Comparison of ENCODE assay signal across 27 mouse cellular contexts in genomic region chrX:33930216-33930615, GRCm38 (mm10). TPM values are rescaled to one million over a fixed set of nuclear protein-coding genes. Genes with fewer than 3 reads are reported as not detected.
"Had no signal": no experiment of that assay in that cellular context is flagged by ENCODE, and none has a peak within 500 bp of the region (broad histone marks: within the 10 kb centered on the region; RNA-seq: fewer than 3 reads in every experiment).

No protein-coding gene starts in this region.

RNA-seq across cellular contexts. Expression of gene Btbd35f6, which starts 26.1 kb away (rescaled TPM):
- polyA plus RNA-seq: heart, embryonic 10.5 days; heart, embryonic 11.5 days; heart, embryonic 12.5 days; heart, embryonic 13.5 days; heart, embryonic 14.5 days; heart, embryonic 15.5 days; heart, embryonic 16.5 days; heart, postnatal 0 days; hindbrain, embryonic 10.5 days; hindbrain, embryonic 11.5 days; hindbrain, embryonic 12.5 days; hindbrain, embryonic 13.5 days; hindbrain, embryonic 14.5 days; hindbrain, embryonic 15.5 days; hindbrain, embryonic 16.5 days; hindbrain, postnatal 0 days; inflammation-experienced regulatory T-cells, adult 6 months; intestine, embryonic 14.5 days; intestine, embryonic 15.5 days; intestine, embryonic 16.5 days; intestine, postnatal 0 days; kidney, adult 2 months; kidney, embryonic 14.5 days; kidney, embryonic 15.5 days; kidney, embryonic 16.5 days; kidney, postnatal 0 days; large intestine, adult 2 months had no signal

RNA-seq across cellular contexts. Expression of gene Gm21870, which starts 56.4 kb away (rescaled TPM):
- polyA plus RNA-seq: heart, embryonic 10.5 days; heart, embryonic 11.5 days; heart, embryonic 12.5 days; heart, embryonic 13.5 days; heart, embryonic 14.5 days; heart, embryonic 15.5 days; heart, embryonic 16.5 days; heart, postnatal 0 days; hindbrain, embryonic 10.5 days; hindbrain, embryonic 11.5 days; hindbrain, embryonic 12.5 days; hindbrain, embryonic 13.5 days; hindbrain, embryonic 14.5 days; hindbrain, embryonic 15.5 days; hindbrain, embryonic 16.5 days; hindbrain, postnatal 0 days; inflammation-experienced regulatory T-cells, adult 6 months; intestine, embryonic 14.5 days; intestine, embryonic 15.5 days; intestine, embryonic 16.5 days; intestine, postnatal 0 days; kidney, adult 2 months; kidney, embryonic 14.5 days; kidney, embryonic 15.5 days; kidney, embryonic 16.5 days; kidney, postnatal 0 days; large intestine, adult 2 months had no signal
